Mouse (Mus musculus) layer of hippocampus, adult 8-10 months (tissue): ENCODE measurements at regions not wholly inside any gene's neighbourhood (a gene's known extent, or its start where the extent isn't known, plus 50 kb on each side); places are given as distances from the start of the nearest gene placed in this dataset.

Source experiments
- DNase-seq, 2 experiments: peaks; one replicate each; pipeline ENCODE4 v3.0.0; 2022; ENCODE audit warnings: low spot score in 2 of 2

DNA sequence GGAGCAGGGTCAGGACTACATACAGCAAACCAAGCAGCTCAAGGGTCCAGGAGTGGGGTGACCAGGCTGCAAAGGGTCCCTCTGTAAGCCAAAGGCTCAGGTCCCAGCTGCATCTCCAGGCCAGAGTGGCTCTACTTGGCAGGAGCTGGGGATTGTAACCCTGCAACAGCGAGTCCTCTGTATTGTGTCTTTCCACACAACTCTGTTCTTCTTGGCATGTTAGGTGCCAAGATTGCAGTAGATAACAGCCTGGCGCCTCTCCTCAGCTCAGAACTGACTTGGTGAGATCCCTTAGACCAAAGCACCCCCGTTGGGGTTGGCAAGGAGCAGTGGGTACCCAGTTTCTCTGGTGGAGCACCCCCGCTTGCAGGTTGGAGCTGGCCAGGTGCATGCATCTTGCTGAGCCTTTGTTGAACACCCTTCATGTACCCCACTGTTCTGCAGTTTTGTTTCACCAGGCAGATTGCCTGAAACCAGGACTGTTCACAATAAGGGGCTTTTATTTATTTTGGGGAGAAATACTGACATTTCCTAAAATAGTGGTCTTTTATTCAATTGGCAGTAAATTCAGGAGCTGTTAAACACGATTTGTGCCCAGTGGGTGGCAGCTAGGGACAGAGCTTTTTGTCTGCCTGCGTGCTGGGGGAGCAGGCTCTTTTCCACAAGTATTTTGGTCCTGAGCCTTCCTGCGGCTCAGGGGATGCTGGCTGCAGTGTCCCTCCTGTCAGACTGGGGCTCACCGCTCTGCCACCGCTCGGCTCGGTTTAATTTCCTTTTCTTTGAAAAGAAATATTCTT is 385.3 kb upstream of the Kcnab2 start:
- peak; percentile 13 to 30 for DNase-seq

DNA sequence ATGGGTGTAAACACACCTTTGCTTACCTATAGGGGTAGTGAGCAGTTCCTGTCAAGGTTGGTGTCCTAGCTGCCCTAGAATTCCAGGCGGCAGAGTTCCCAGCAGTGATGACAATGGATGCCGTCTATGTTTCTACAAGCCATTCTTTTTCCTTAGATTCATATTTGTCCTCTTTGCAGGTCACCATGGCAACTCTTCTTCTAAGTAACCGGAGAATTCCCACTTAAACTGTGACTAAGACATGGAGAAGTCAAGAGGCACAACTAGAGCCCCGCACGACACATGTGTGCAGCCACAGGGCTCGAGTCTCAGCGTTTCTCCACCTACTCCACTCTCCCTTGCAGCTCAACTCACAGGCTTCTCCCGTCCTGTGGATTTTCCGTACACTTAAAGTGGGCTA is 381.5 kb upstream of the Kcnab2 start:
- DNase-seq: no peak

- DNase-seq: no peak
Observed at GRCm38 (mm10) chr4:152850147-152850546, 372.5 kb upstream of the Kcnab2 start.

DNA sequence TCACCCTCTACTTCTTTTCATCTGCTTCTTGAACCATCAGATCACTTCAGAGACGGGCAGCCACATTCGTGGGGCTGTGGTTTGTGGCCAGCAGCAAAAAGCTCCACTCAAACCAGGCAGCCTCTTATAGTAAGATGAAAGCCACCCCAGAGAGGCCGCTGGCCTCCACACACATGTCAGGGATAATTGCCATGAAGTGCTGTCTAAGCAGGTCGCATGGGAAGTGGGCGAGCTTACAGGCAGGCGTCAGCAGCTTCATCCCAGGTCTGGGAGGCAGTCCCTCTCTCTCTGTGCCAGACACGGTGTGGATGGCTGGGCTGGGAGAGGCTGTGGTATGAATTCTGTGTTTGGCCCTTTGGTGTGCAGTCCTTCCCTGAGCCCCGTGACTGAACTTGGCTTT is 358.4 kb upstream of the Kcnab2 start:
- DNase-seq: no peak

DNA sequence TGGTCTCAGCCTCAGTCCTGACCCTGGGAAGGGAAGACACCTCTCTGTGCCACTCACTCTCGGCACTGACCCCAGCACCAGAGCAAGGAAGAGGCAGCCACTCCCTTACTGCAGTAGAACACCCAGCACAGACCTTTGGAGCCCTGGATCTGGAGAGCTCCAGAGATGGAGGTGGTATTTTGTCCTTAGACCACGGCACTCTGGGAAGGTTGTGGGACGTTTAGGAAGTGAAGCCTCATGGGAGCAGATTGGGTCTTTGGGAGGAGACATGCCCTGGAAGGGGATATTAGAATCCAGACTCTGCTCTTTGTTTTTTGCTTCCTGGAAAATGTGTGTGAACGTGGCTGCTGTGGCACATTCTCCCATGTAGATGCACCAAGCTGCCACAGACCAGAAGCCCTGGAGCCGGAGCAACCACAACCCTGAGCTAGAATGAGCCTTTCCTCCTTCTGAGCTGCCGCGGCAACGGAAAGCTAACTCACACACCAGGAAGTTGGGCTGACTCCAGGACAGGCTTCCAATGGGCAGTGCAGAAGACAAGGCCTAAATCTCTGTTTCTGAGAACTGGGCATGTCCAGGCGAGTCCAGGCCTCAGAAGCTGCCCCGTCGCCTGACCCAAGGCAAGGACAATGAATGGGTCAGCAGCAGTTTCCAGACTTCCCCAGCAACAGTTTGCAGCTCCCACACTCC is 356.9 kb upstream of the Kcnab2 start:
- no peak for DNase-seq

GRCm38 (mm10) chr4:152833411-152834310 is 356.0 kb upstream of the Kcnab2 start:
- DNase-seq: no peak

DNA sequence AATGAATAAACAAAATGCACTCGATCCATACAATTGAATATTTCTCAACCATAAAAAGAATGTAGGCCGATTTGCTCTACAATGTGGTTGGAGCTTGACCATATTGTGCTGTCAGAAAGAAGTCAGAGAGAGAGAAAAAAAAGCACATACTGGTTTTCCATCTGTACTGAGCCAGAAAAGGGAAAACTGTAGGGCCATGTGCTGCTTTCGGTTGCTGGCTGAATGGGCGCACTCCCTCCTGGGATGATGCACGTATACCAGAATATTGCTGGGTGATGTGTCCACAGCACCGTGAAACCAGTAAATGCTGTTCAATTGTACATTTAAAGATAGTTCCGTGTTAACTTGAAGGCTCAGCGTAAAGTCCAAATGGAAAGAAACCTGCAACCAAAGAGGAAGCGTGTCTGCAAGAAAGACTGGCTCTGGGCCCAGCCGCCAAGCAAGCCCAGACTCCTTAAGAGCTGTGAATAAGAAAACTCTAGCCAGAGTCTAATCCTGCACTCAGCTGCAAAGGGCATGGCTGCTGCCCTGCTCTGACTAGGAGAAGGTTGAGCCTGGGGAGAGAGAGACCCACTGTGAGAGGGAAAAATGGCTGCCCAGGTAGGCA is 355.2 kb upstream of the Kcnab2 start:
- DNase-seq: peak; percentile 20 to 23

DNA sequence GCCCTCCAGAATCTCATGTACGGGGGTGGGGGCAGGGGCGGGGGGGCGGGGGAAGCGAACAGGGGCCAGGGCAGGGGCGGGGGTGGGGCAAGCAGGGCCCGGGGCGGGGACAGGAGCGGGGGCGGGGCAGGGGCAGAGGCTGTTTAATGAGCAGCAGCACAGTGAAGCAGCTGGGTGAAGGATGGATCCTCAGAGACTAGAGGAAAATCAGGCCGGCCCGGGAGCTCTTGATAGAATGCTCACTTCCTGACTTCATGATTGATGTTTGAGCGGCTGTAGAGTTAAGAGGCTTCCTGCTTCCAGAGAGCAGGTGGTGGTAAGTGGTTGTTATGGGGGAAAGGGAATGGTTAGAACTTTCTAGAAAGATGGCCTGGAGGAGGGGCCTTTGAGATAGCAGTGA is 347.5 kb upstream of the Kcnab2 start:
- DNase-seq: no peak

DNA sequence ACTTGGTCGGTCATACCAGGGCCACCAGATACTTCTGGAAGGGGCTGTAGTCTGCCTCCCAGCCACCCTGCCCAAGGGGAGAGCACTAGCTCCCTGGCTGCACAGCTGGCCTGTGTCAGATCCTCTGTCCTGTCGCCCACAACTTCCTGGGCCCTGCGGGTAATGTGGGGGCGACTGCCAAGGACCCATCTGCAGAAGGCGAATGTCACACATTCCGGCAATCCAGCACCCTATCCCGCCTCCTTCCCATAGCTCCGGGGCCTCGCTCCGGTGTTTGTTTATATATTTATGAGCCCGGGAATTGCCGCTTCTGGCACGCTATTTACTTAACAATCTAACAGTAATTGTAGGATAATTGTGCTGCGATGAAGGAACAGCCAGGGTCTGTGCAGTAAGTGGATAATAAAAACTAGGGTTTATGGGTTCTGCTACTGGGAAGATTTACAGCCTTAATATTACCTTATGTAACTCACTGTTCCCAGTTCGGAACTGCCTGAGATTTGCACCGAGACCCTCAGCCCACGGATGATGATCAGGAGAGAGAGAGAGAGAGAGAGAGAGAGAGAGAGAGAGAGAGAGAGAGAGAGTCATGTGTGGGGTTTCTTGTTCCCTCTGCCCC is 338.6 kb upstream of the Kcnab2 start:
- peak; percentile 16 to 31 for DNase-seq

GRCm38 (mm10) chr4:152806611-152807010 is 328.9 kb upstream of the Kcnab2 start:
- no peak for DNase-seq

- DNase-seq: no peak
Observed at GRCm38 (mm10) chr4:152799392-152799791, 321.7 kb upstream of the Kcnab2 start.

DNA sequence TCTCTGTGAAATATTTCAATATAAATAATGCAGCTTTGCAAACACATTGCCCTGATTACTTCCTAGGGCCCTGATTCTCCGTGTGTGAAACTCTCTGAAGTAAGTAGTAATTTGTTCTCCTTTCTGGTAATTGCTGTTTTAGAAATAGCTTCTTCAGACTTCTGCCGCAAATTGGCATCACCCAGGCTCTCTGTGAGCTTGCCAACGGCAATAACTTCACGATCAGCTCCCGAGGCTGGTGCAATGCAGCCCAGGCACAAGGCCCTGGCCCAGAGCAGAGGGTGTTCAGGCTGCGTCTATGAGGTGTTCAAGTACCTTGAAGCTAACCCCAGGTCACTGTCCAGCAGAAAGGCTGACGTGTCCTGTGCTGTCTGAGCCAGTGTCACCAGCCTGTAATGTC is 310.8 kb upstream of the Kcnab2 start:
- peak in 1 of 2 experiments; percentile 31 for DNase-seq

- no peak for DNase-seq
Observed at GRCm38 (mm10) chr4:152784972-152785371, 307.3 kb upstream of the Kcnab2 start.

GRCm38 (mm10) chr4:152779526-152779925 is 301.9 kb upstream of the Kcnab2 start:
- DNase-seq: peak; percentile 42 to 51

- no peak for DNase-seq
Observed at GRCm38 (mm10) chr4:152775801-152776200, 298.1 kb upstream of the Kcnab2 start.

GRCm38 (mm10) chr4:152771386-152771785 is 293.7 kb upstream of the Kcnab2 start:
- no peak for DNase-seq

GRCm38 (mm10) chr4:152767372-152767771 is 289.7 kb upstream of the Kcnab2 start:
- DNase-seq: no peak

- DNase-seq: no peak
Observed at GRCm38 (mm10) chr4:152763116-152763515, 285.4 kb upstream of the Kcnab2 start.

GRCm38 (mm10) chr4:152762576-152762975 is 284.9 kb upstream of the Kcnab2 start:
- no peak for DNase-seq

- no peak for DNase-seq
Observed at GRCm38 (mm10) chr4:152757191-152757590, 279.5 kb upstream of the Kcnab2 start.

DNA sequence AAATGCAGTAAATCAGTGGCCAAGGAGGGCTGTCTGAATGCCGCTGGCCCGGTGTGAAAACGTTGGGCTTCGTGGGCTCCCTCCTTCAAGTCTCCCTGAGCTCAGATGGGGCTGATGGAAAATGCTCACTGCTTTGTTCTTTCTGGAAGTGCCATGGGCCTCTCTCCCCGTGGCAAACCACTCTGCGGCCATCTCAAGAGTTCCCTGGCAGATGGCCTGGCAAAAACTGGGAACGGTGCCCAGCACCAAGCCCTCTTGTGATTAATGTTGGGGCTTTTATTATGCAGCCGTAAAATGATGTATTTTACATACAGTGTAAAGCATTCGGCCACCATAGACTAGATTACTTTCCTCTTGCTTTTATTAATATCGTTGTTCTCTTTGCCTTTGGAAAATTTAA is 278.9 kb upstream of the Kcnab2 start:
- DNase-seq: peak in 1 of 2 experiments; percentile 23
